Mouse (Mus musculus): ENCODE data around the gene Il10rb.
"Not testable (repeated sequence)": the region's sequence is repeated elsewhere in the genome, so short reads cannot be mapped to it uniquely, and the experiment has no call there.

The Il10rb gene

GRCm38 (mm10) chr16:91416357-91416756 is 10.4 kb downstream of the Il10rb start:
- no peak for DNase-seq (ENCODE audit: low spot score in 2 of 2)

- peak in 1 of 2 experiments; percentile 68 for DNase-seq (ENCODE audit: low spot score in 2 of 2)
Observed at GRCm38 (mm10) chr16:91416938-91417337, 11.0 kb downstream of the Il10rb start.

GRCm38 (mm10) chr16:91418531-91418930 is 12.6 kb downstream of the Il10rb start:
- no peak for DNase-seq (ENCODE audit: low spot score in 2 of 2)

GRCm38 (mm10) chr16:91425816-91426215 is 19.9 kb downstream of the Il10rb start:
- no peak for DNase-seq (ENCODE audit: low spot score in 2 of 2)

- DNase-seq (ENCODE audit: low spot score in 2 of 2): no peak
Observed at GRCm38 (mm10) chr16:91426586-91426985, 20.6 kb downstream of the Il10rb start.

GRCm38 (mm10) chr16:91427461-91427860 is 21.5 kb downstream of the Il10rb start:
- DNase-seq (ENCODE audit: low spot score in 2 of 2): no peak

- no peak for DNase-seq (ENCODE audit: low spot score in 2 of 2)
Observed at GRCm38 (mm10) chr16:91428259-91428865, 22.4 kb downstream of the Il10rb start.

GRCm38 (mm10) chr16:91432720-91433328 is 26.9 kb downstream of the Il10rb start:
- no peak for DNase-seq (ENCODE audit: low spot score in 2 of 2)

GRCm38 (mm10) chr16:91433329-91433933 is 27.5 kb downstream of the Il10rb start:
- DNase-seq (ENCODE audit: low spot score in 2 of 2): peak; percentile 43 to 51

- no peak for DNase-seq (ENCODE audit: low spot score in 2 of 2)
Observed at GRCm38 (mm10) chr16:91434119-91434518, 28.2 kb downstream of the Il10rb start.

- no peak for DNase-seq (ENCODE audit: low spot score in 2 of 2)
Observed at GRCm38 (mm10) chr16:91438081-91438480, 32.1 kb downstream of the Il10rb start.

- not testable (repeated sequence) for DNase-seq (ENCODE audit: low spot score in 2 of 2)
Observed at GRCm38 (mm10) chr16:91438599-91438998, 32.6 kb downstream of the Il10rb start.

- DNase-seq (ENCODE audit: low spot score in 2 of 2): no peak
Observed at GRCm38 (mm10) chr16:91441366-91441765, 35.4 kb downstream of the Il10rb start.

- no peak for DNase-seq (ENCODE audit: low spot score in 2 of 2)
Observed at GRCm38 (mm10) chr16:91441811-91442240, 35.9 kb downstream of the Il10rb start.

GRCm38 (mm10) chr16:91442446-91442845 is 36.5 kb downstream of the Il10rb start:
- peak; percentile 54 to 65 for DNase-seq (ENCODE audit: low spot score in 2 of 2)

- no peak for DNase-seq (ENCODE audit: low spot score in 2 of 2)
Observed at GRCm38 (mm10) chr16:91443211-91443611, 37.2 kb downstream of the Il10rb start.

GRCm38 (mm10) chr16:91444847-91445246 is 38.9 kb downstream of the Il10rb start:
- no peak for DNase-seq (ENCODE audit: low spot score in 2 of 2)

- peak; percentile 70 to 74 for DNase-seq (ENCODE audit: low spot score in 2 of 2)
Observed at GRCm38 (mm10) chr16:91445566-91445965, 39.6 kb downstream of the Il10rb start.

GRCm38 (mm10) chr16:91446778-91447511 is 41.0 kb downstream of the Il10rb start:
- DNase-seq (ENCODE audit: low spot score in 2 of 2): peak in 1 of 2 experiments; percentile 51

GRCm38 (mm10) chr16:91447512-91447900 is 41.5 kb downstream of the Il10rb start:
- DNase-seq (ENCODE audit: low spot score in 2 of 2): no peak

- no peak for DNase-seq (ENCODE audit: low spot score in 2 of 2)
Observed at GRCm38 (mm10) chr16:91448088-91448487, 42.1 kb downstream of the Il10rb start.

GRCm38 (mm10) chr16:91448895-91449294 is 42.9 kb downstream of the Il10rb start:
- DNase-seq (ENCODE audit: low spot score in 2 of 2): no peak

All from natural killer cell, adult 2 months (primary cell).